Mouse (Mus musculus): ENCODE results near the gene Cdkal1. TPM values are rescaled to one million over a fixed set of nuclear protein-coding genes. Genes with fewer than 3 reads are reported as not detected.

The Cdkal1 gene
- total RNA-seq, 1 experiment: 20.8 TPM

GRCm38 (mm10) chr13:29628607-29629006, 226.9 kb downstream of the Cdkal1 start:
- no peaks in the 10 kb centered on the region for H3K36me3 ChIP-seq (ENCODE audit: control insufficient read depth, insufficient read depth, low read length, poor library complexity, severe bottlenecking)
- 0 out of 4 replicates have a peak, but pooled peaks cover 0 to 2% of the 10 kb centered on the region in 2 experiments for H3K4me1 ChIP-seq (ENCODE audit: control insufficient read depth in 2 of 2, insufficient read depth in 2 of 2, low read length in 2 of 2, poor library complexity in 1 of 2)
- TF ChIP-seq CHD2 (IDR thresholded peaks at IDR 0.05; ENCODE audit: low read depth, low read length) (no peak), HCFC1 (IDR thresholded peaks at IDR 0.05; ENCODE audit: borderline replicate concordance, insufficient read depth, low read length) (no peak), MAFK (IDR thresholded peaks at IDR 0.05; ENCODE audit: insufficient read depth, low read depth, low read length) (no peak), ZNF384 (IDR thresholded peaks at IDR 0.05; ENCODE audit: low read depth, low read length) (no peak), ZC3H11A (IDR thresholded peaks at IDR 0.05; ENCODE audit: borderline replicate concordance, low read depth, low read length) (no peak)
- H3K9me3 ChIP-seq (ENCODE audit: control insufficient read depth, insufficient read depth, low read depth, low read length): no peaks in the 10 kb centered on the region
- no peak for DNase-seq (ENCODE audit: low read depth, low spot score)
- in situ Hi-C loops (cut with MboI; ENCODE audit: low sequenced_read_pairs in 2 of 2, unreplicated experiment in 2 of 2): no loop called here
- no peak overlapping the region for H3K27ac ChIP-seq (ENCODE audit: insufficient read depth, low read depth, low read length, poor library complexity, severe bottlenecking)
- no peak overlapping the region for H3K9ac ChIP-seq (ENCODE audit: insufficient read depth, low read depth, low read length, poor library complexity, severe bottlenecking)
- no peak overlapping the region for H3K4me3 ChIP-seq (ENCODE audit: insufficient read depth in 1 of 2, low read depth in 1 of 2, low read length in 2 of 2, poor library complexity in 1 of 2, severe bottlenecking in 1 of 2)

GRCm38 (mm10) chr13:29627438-29628124, 227.9 kb downstream of the Cdkal1 start:
- H3K9me3 ChIP-seq (ENCODE audit: control insufficient read depth, insufficient read depth, low read depth, low read length): no peaks in the 10 kb centered on the region
- TF ChIP-seq HCFC1 (IDR thresholded peaks at IDR 0.05; ENCODE audit: borderline replicate concordance, insufficient read depth, low read length) (no peak), ZNF384 (IDR thresholded peaks at IDR 0.05; ENCODE audit: low read depth, low read length) (no peak), MAFK (IDR thresholded peaks at IDR 0.05; ENCODE audit: insufficient read depth, low read depth, low read length) (no peak), ZC3H11A (IDR thresholded peaks at IDR 0.05; ENCODE audit: borderline replicate concordance, low read depth, low read length) (no peak), CHD2 (IDR thresholded peaks at IDR 0.05; ENCODE audit: low read depth, low read length) (no peak)
- H3K36me3 ChIP-seq (ENCODE audit: control insufficient read depth, insufficient read depth, low read length, poor library complexity, severe bottlenecking): no peaks in the 10 kb centered on the region
- no peak overlapping the region for H3K27ac ChIP-seq (ENCODE audit: insufficient read depth, low read depth, low read length, poor library complexity, severe bottlenecking)
- H3K4me3 ChIP-seq (ENCODE audit: insufficient read depth in 1 of 2, low read depth in 1 of 2, low read length in 2 of 2, poor library complexity in 1 of 2, severe bottlenecking in 1 of 2): no peak overlapping the region
- no peak overlapping the region for H3K9ac ChIP-seq (ENCODE audit: insufficient read depth, low read depth, low read length, poor library complexity, severe bottlenecking)
- DNase-seq (ENCODE audit: low read depth, low spot score): no peak
- 0 out of 4 replicates have a peak, but pooled peaks cover 0 to 2% of the 10 kb centered on the region in 2 experiments for H3K4me1 ChIP-seq (ENCODE audit: control insufficient read depth in 2 of 2, insufficient read depth in 2 of 2, low read length in 2 of 2, poor library complexity in 1 of 2)
- in situ Hi-C loops (cut with MboI; ENCODE audit: low sequenced_read_pairs in 2 of 2, unreplicated experiment in 2 of 2): no loop called here

DNA sequence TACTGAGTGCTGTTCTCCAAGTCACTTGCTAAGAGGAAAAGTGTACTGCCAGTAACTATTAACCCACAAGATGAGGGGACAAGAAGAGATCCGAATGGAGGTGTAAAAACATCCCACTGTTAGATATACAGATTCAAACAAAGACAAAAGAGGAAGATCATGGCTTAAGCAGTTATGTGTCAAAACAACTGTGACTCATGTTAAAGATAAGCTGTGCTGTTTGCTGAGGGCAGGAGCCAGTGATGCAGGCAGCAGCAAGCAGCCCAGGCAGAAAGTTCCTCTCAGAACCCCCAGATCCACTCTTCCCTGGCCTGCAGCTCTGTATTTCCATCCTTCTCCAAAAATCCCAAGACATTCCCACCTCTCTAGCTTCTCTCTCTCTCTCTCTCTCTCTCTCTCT, 230.5 kb downstream of the Cdkal1 start:
- TF ChIP-seq MAFK (IDR thresholded peaks at IDR 0.05; ENCODE audit: insufficient read depth, low read depth, low read length): no peak
- TF ChIP-seq CHD2 (IDR thresholded peaks at IDR 0.05; ENCODE audit: low read depth, low read length): no peak
- TF ChIP-seq ZC3H11A (IDR thresholded peaks at IDR 0.05; ENCODE audit: borderline replicate concordance, low read depth, low read length): no peak
- TF ChIP-seq ZNF384 (IDR thresholded peaks at IDR 0.05; ENCODE audit: low read depth, low read length): no peak
- TF ChIP-seq HCFC1 (IDR thresholded peaks at IDR 0.05; ENCODE audit: borderline replicate concordance, insufficient read depth, low read length): no peak
- H3K27ac ChIP-seq (ENCODE audit: insufficient read depth, low read depth, low read length, poor library complexity, severe bottlenecking): no peak overlapping the region
- in situ Hi-C loops (cut with MboI; ENCODE audit: low sequenced_read_pairs in 2 of 2, unreplicated experiment in 2 of 2): no loop called here
- no peak overlapping the region for H3K4me3 ChIP-seq (ENCODE audit: insufficient read depth in 1 of 2, low read depth in 1 of 2, low read length in 2 of 2, poor library complexity in 1 of 2, severe bottlenecking in 1 of 2)
- H3K9me3 ChIP-seq (ENCODE audit: control insufficient read depth, insufficient read depth, low read depth, low read length): no peaks in the 10 kb centered on the region
- H3K4me1 ChIP-seq (ENCODE audit: control insufficient read depth in 2 of 2, insufficient read depth in 2 of 2, low read length in 2 of 2, poor library complexity in 1 of 2): 0 out of 4 replicates have a peak, but pooled peaks cover 0 to 2% of the 10 kb centered on the region in 2 experiments
- DNase-seq (ENCODE audit: low read depth, low spot score): no peak
- no peak overlapping the region for H3K9ac ChIP-seq (ENCODE audit: insufficient read depth, low read depth, low read length, poor library complexity, severe bottlenecking)
- H3K36me3 ChIP-seq (ENCODE audit: control insufficient read depth, insufficient read depth, low read length, poor library complexity, severe bottlenecking): no peaks in the 10 kb centered on the region

GRCm38 (mm10) chr13:29623636-29624239, 231.7 kb downstream of the Cdkal1 start:
- no peaks in the 10 kb centered on the region for H3K9me3 ChIP-seq (ENCODE audit: control insufficient read depth, insufficient read depth, low read depth, low read length)
- no peak overlapping the region for H3K27ac ChIP-seq (ENCODE audit: insufficient read depth, low read depth, low read length, poor library complexity, severe bottlenecking)
- no peak overlapping the region for H3K4me3 ChIP-seq (ENCODE audit: insufficient read depth in 1 of 2, low read depth in 1 of 2, low read length in 2 of 2, poor library complexity in 1 of 2, severe bottlenecking in 1 of 2)
- H3K36me3 ChIP-seq (ENCODE audit: control insufficient read depth, insufficient read depth, low read length, poor library complexity, severe bottlenecking): no peaks in the 10 kb centered on the region
- no peak for DNase-seq (ENCODE audit: low read depth, low spot score)
- in situ Hi-C loops (cut with MboI; ENCODE audit: low sequenced_read_pairs in 2 of 2, unreplicated experiment in 2 of 2): no loop called here
- TF ChIP-seq CHD2 (IDR thresholded peaks at IDR 0.05; ENCODE audit: low read depth, low read length): no peak
- no peak for TF ChIP-seq HCFC1 (IDR thresholded peaks at IDR 0.05; ENCODE audit: borderline replicate concordance, insufficient read depth, low read length)
- TF ChIP-seq MAFK (IDR thresholded peaks at IDR 0.05; ENCODE audit: insufficient read depth, low read depth, low read length): no peak
- no peak for TF ChIP-seq ZNF384 (IDR thresholded peaks at IDR 0.05; ENCODE audit: low read depth, low read length)
- no peak for TF ChIP-seq ZC3H11A (IDR thresholded peaks at IDR 0.05; ENCODE audit: borderline replicate concordance, low read depth, low read length)
- H3K4me1 ChIP-seq (ENCODE audit: control insufficient read depth in 2 of 2, insufficient read depth in 2 of 2, low read length in 2 of 2, poor library complexity in 1 of 2): no peaks in the 10 kb centered on the region
- no peak overlapping the region for H3K9ac ChIP-seq (ENCODE audit: insufficient read depth, low read depth, low read length, poor library complexity, severe bottlenecking)

All from ES-E14 (cell line).